Mouse (Mus musculus) kidney, adult 2 months (tissue): Measurements from ENCODE around the gene Katnb1. TPM values are rescaled to one million over a fixed set of nuclear protein-coding genes. Genes with fewer than 3 reads are reported as not detected.

Experiments
- DNase-seq: peaks from one replicate; pipeline ENCODE4 v3.0.0; 2021
- H3K27ac ChIP-seq: fragments of 200-500 bp; 2 replicates; pipeline ENCODE4 v1.5.1; 2012; ENCODE audit warnings: low read depth, low read length, control low read depth, inconsistent platforms; ENCODE audit not compliant: insufficient read depth
- H3K27me3 ChIP-seq: fragments of 200-500 bp; replicated peaks from 2 replicates; pipeline ENCODE4 v1.6.1; 2012; ENCODE audit warnings: mild to moderate bottlenecking, moderate library complexity, low read length, inconsistent platforms; ENCODE audit not compliant: control insufficient read depth, insufficient read depth
- H3K36me3 ChIP-seq: fragments of 200-500 bp; 2 replicates; pipeline ENCODE4 v1.6.1; 2012; ENCODE audit warnings: mild to moderate bottlenecking, moderate library complexity, low read length, inconsistent platforms; ENCODE audit not compliant: control insufficient read depth, insufficient read depth
- H3K4me1 ChIP-seq: fragments of 200-500 bp; 2 replicates; pipeline ENCODE4 v1.6.1; 2011; ENCODE audit warnings: low read length; ENCODE audit not compliant: control insufficient read depth, insufficient read depth
- H3K4me3 ChIP-seq: fragments of 200-500 bp; 2 replicates; pipeline ENCODE4 v1.5.1; 2011; ENCODE audit warnings: mild to moderate bottlenecking, low read depth, low read length, control low read depth; ENCODE audit not compliant: insufficient read depth
- CTCF ChIP-seq: fragments of 200-500 bp; conservative IDR thresholded peaks from 2 replicates; pipeline ENCODE4 v1.5.1; 2011; ENCODE audit warnings: low read depth, mild to moderate bottlenecking, control low read depth, low read length, moderate library complexity, mixed read lengths; ENCODE audit not compliant: insufficient read depth, insufficient read length
- POLR2A ChIP-seq: fragments of 200-500 bp; IDR thresholded peaks from one replicate; pipeline ENCODE4 v1.6.1; 2011; ENCODE audit warnings: low read depth, low read length, control low read depth
- WGBS: fragments of 180-500 bp; shearing (Covaris S2); methylation state at CpG from one replicate; pipeline ENCODE4 v1.1.7; 2018; 5-methylcytosine and 5-hydroxymethylcytosine counted together
- polyA plus RNA-seq: library from polyadenylated mRNA; depleted of rRNA; stranded (reverse); fragments of >200 nt; gene quantifications from 2 replicates; pipeline ENCODE4 v1.2.3, GENCODE M21; 2012; rRNA removed

The Katnb1 gene
- polyA plus RNA-seq: 22.2 and 23.7 TPM in 2 replicates

DNA sequence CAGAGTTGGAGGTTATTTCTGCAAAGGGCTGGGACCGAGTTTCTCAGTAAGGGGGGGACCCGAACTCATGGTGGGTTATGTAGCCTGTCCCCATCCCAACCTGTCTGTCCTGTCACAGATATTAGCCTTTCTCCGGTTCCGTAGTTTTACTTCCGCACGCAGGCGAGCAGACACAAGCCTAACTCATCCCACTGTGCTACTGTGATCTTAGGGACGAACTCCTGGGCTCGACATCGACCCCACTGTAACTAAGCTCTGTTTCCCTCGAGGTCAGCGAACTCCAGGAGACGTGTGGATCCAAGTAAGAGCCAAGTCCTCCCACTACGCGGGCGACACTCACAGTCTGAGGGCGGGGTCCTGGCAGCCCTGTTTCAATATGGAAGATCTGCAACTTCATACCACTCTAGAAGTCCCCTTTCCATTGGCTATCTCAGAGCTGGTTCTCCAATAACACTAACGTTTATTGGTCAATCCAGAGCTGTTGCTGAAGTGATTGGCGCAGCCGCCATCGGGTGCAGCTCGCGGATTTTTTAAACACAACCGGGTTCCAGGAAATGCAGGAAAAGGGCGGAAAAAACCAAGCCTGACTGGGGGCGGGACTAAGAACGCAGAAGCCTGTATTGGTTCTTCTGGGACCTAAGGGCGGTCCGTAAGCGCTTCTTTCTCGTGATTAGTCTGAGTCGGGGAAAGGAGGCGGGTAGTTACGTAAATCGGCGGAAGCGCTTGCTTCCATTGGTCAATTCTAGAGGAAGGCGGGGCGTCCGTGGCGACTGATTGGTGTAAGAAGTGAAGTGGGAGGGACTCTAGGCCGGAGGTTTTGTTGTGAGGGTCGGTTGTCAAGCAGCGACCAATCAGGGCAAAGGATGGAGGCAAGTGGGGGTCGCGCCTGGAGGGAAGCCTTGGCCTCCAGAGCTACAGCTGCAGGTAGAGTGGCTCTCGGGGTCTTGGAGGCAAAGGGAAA, at the start of gene Katnb1:
Gene Katnb1 (plus strand): TSS at position 806 of the 961 bp plus-strand sequence.
- no peaks in the 10 kb centered on the region for H3K27me3 ChIP-seq
- peak within 1 kb of the TSS; percentile 34 for H3K27ac ChIP-seq
- H3K36me3 ChIP-seq: no peaks in the 10 kb centered on the region
- peak; percentile 100 for DNase-seq
- TF ChIP-seq POLR2A (peak; percentile 88), CTCF (no peak)
- WGBS: under 1% methylated on average over 47 of the region's 47 CpGs
- H3K4me3 ChIP-seq: peak within 1 kb of the TSS; percentile 82
- H3K4me1 ChIP-seq: 0 out of 2 replicates have a peak, but pooled peaks cover 3% of the 10 kb centered on the region

GRCm38 (mm10) chr8:95037106-95037925, 43.7 kb upstream of the Katnb1 start:
- Histone ChIP-seq H3K27me3 (no peaks in the 10 kb centered on the region), H3K4me3 (no peak overlapping the region), H3K27ac (no peak overlapping the region), H3K4me1 (peaks cover 4% of the 10 kb centered on the region; the same call in 1 of the 2 replicates), H3K36me3 (no peaks in the 10 kb centered on the region)
- DNase-seq: peak; percentile 43
- TF ChIP-seq POLR2A (no peak), CTCF (no peak)
- WGBS: 51% methylated on average over 7 of the region's 7 CpGs

GRCm38 (mm10) chr8:95041883-95042784, 38.9 kb upstream of the Katnb1 start:
- H3K27ac ChIP-seq: peak overlapping the region; percentile 62; the same call in 1 of the 2 replicates
- H3K4me1 ChIP-seq: peaks cover 8% of the 10 kb centered on the region; the same call in 1 of the 2 replicates
- H3K27me3 ChIP-seq: no peaks in the 10 kb centered on the region
- no peaks in the 10 kb centered on the region for H3K36me3 ChIP-seq
- no peak for TF ChIP-seq POLR2A
- TF ChIP-seq CTCF: no peak
- 45% methylated on average over 6 of the region's 6 CpGs for WGBS
- peak; percentile 56 for DNase-seq
- no peak overlapping the region for H3K4me3 ChIP-seq

- no peak overlapping the region for H3K27ac ChIP-seq
- no peaks in the 10 kb centered on the region for H3K36me3 ChIP-seq
- TF ChIP-seq CTCF (no peak), POLR2A (no peak)
- peaks cover 8% of the 10 kb centered on the region; the same call in 1 of the 2 replicates for H3K4me1 ChIP-seq
- no peaks in the 10 kb centered on the region for H3K27me3 ChIP-seq
- H3K4me3 ChIP-seq: no peak overlapping the region
- DNase-seq: no peak
- 82% methylated on average over 4 of the region's 4 CpGs for WGBS
Measured at GRCm38 (mm10) chr8:95044811-95045210, 36.2 kb upstream of the Katnb1 start.

DNA sequence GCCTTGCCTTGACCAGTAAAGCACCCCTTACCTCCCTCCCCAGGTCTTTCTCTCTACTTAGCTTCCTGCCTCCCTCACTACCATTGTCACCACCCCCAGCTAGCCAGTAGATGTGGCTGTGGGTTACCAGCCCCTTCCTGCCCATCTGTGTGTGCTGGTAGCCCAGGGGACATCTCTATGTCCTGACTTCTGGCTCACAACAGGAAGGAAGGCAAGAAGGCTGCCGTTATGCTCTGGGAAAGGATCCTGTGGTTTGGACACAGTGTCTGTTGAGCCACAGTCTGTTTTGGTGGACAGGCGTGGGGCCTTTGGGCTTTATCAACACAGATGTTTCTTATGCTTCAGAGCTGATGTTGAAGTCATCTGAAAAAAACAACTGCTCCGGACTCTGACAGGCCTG, 34.0 kb upstream of the Katnb1 start:
- H3K27me3 ChIP-seq: no peaks in the 10 kb centered on the region
- 62% methylated on average over 3 of the region's 3 CpGs for WGBS
- H3K4me1 ChIP-seq: peaks cover 7% of the 10 kb centered on the region; the same call in 1 of the 2 replicates
- DNase-seq: no peak
- no peaks in the 10 kb centered on the region for H3K36me3 ChIP-seq
- H3K4me3 ChIP-seq: no peak overlapping the region
- no peak for TF ChIP-seq CTCF
- no peak for TF ChIP-seq POLR2A
- H3K27ac ChIP-seq: no peak overlapping the region
